ENCODE assay signal across 27 mouse cellular contexts in the genomic region with DNA sequence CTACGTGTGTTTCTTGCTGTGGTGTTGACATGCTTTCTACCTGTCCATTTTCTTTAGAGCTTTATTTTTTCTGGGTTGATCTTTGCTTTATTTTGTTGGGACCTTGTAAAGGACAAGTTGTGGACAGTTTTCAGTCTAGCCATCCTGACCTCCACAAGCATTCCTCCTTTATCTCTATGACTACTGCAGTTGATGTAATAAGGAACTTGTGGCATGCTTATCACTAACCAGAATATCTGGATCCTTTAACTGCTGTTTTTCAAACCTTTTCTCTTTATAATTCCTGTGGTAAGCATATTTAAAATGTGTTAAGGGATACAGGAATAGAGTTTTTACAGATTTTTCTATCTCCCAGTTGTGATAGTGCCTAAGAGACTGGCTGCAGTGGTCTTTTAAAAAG.
"Had no signal": no experiment of that assay in that cellular context is flagged by ENCODE, and none has a peak within 500 bp of the region (broad histone marks: within the 10 kb centered on the region; RNA-seq: fewer than 3 reads in every experiment).

No protein-coding gene starts in this region.

- H3K4me2 ChIP-seq: embryonic facial prominence, embryonic 12.5 days; embryonic facial prominence, embryonic 13.5 days; embryonic facial prominence, embryonic 15.5 days; forebrain, embryonic 12.5 days; forebrain, embryonic 13.5 days; forebrain, embryonic 15.5 days had no signal

- H3K4me3 ChIP-seq: embryonic facial prominence, embryonic 10.5 days; embryonic facial prominence, embryonic 12.5 days; embryonic facial prominence, embryonic 13.5 days; embryonic facial prominence, embryonic 15.5 days; erythroblast, embryonic 14.5 days; forebrain, embryonic 10.5 days; forebrain, embryonic 12.5 days; forebrain, embryonic 13.5 days; forebrain, embryonic 15.5 days; gastrocnemius, adult 2 months; heart, adult 2 months had no signal

- H3K4me1 ChIP-seq: embryonic facial prominence, embryonic 10.5 days; embryonic facial prominence, embryonic 12.5 days; embryonic facial prominence, embryonic 15.5 days; forebrain, embryonic 10.5 days; forebrain, embryonic 12.5 days had no signal

- H3K9ac ChIP-seq: embryonic facial prominence, embryonic 12.5 days; embryonic facial prominence, embryonic 13.5 days; embryonic facial prominence, embryonic 15.5 days; forebrain, embryonic 12.5 days; forebrain, embryonic 13.5 days; forebrain, embryonic 15.5 days; forebrain, postnatal 0 days had no signal

- H3K36me3 ChIP-seq: embryonic facial prominence, embryonic 10.5 days; embryonic facial prominence, embryonic 12.5 days; embryonic facial prominence, embryonic 13.5 days; embryonic facial prominence, embryonic 15.5 days; forebrain, embryonic 10.5 days; forebrain, embryonic 12.5 days; forebrain, embryonic 15.5 days had no signal

- DNase-seq: cerebellum, adult 9-10 months; cerebellum, adult 9-11 months; cerebellum, postnatal 10 days; cerebellum, postnatal 14 days; cerebellum, postnatal 25 days; cerebellum, postnatal 36 days; embryo, embryonic 11 days; forebrain, postnatal 0 days; gastrocnemius, adult 2 months; gastrocnemius, postnatal 10 days; gastrocnemius, postnatal 14 days; gastrocnemius, postnatal 25 days; gastrocnemius, postnatal 36 days; heart, adult 11 months; heart, adult 18-20 months; heart, adult 2 months had no signal

- H3K27me3 ChIP-seq: embryonic facial prominence, embryonic 12.5 days; embryonic facial prominence, embryonic 13.5 days; embryonic facial prominence, embryonic 15.5 days; forebrain, embryonic 12.5 days; forebrain, embryonic 13.5 days; forebrain, embryonic 15.5 days had no signal

- ATAC-seq: forebrain, embryonic 13.5 days; forebrain, embryonic 14.5 days; forebrain, embryonic 15.5 days; forebrain, embryonic 16.5 days; forebrain, postnatal 0 days had no signal

- H3K9me3 ChIP-seq: embryonic facial prominence, embryonic 10.5 days; embryonic facial prominence, embryonic 12.5 days; embryonic facial prominence, embryonic 13.5 days; embryonic facial prominence, embryonic 15.5 days; forebrain, embryonic 10.5 days; forebrain, embryonic 12.5 days; forebrain, embryonic 13.5 days; forebrain, embryonic 15.5 days had no signal

- H3K27ac ChIP-seq: embryonic facial prominence, embryonic 10.5 days; embryonic facial prominence, embryonic 12.5 days; embryonic facial prominence, embryonic 13.5 days; embryonic facial prominence, embryonic 15.5 days; forebrain, embryonic 10.5 days; forebrain, embryonic 12.5 days; forebrain, embryonic 13.5 days; forebrain, embryonic 15.5 days; gastrocnemius, adult 2 months; heart, adult 2 months had no signal
